Comparison of ENCODE assay signal across 8 mouse cellular contexts in the genomic region with DNA sequence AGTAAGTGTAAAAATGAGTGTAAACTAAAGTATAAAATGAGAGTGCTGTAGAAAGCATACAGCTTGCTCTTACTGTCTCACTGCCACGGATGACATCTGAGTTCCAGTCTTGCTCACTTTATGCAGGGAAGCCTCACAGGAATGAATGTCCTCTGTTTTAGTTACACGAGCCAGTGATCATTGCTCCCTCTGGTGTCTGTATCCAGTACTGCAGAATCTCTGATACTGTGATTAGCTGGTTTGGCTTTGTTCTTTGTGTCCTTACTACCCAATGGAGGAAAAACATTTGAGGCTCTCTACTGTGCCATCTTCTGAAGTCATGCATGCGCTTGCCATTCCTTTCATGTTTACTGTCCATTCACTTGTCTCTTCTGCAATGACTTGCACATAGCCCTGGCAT.
DNase-seq lines count a peak whose midpoint lies in the region; TF ChIP-seq lines count a peak whose summit lies in the region.
"Had no signal": no experiment of that assay in that cellular context is flagged by ENCODE, and none has a peak within 500 bp of the region (broad histone marks: within the 10 kb centered on the region; RNA-seq: fewer than 3 reads in every experiment).

No protein-coding gene starts in this region.

- no peak overlapping the region for H3K9ac ChIP-seq in CH12.LX (ENCODE audit: insufficient read depth, low read depth)
- H3K9ac ChIP-seq: hindbrain, embryonic 15.5 days had no signal

- TF ChIP-seq EP300 in CH12.LX (IDR thresholded peaks at IDR 0.05; ENCODE audit: low read length) = no peak

- no peak overlapping the region for H3K4me3 ChIP-seq in CH12.LX (replicated peaks in 1 of 3; ENCODE audit: low read depth in 2 of 3, low read length in 2 of 3, poor library complexity in 1 of 3)
- H3K4me3 ChIP-seq: hindbrain, embryonic 15.5 days had no signal

- H3K27ac ChIP-seq in CH12.LX (ENCODE audit: insufficient read depth, low read depth) = no peak overlapping the region
- H3K27ac ChIP-seq: hindbrain, embryonic 15.5 days had no signal

- no peak overlapping the region for H3K4me2 ChIP-seq in CH12.LX (ENCODE audit: insufficient read depth, low read depth, poor library complexity, severe bottlenecking)
- H3K4me2 ChIP-seq: hindbrain, embryonic 15.5 days had no signal

- TF ChIP-seq POLR2A in CH12.LX (IDR thresholded peaks at IDR 0.05; ENCODE audit: low read depth, low read length) = no peak

- in situ Hi-C loops in CH12.LX (cut with MboI; ENCODE audit: low pct_ligation_motif_present, low pct_unique_long_range_greater_than_20kb, low sequenced_read_pairs) = no loop called here

- peak; percentile 72 for DNase-seq in CH12.LX (ENCODE audit: extremely low read depth)
- DNase-seq in R1 (ENCODE audit: low read depth, low spot score) = peak; percentile 84
- peak; percentile 82 to 84 for DNase-seq in cerebellum, postnatal 14 days
- DNase-seq in gastrocnemius, postnatal 14 days = peak; percentile 22
- DNase-seq in layer of hippocampus, adult 11-12 months (ENCODE audit: low spot score) = peak; percentile 90
- DNase-seq in lung, postnatal 10 days = peak; percentile 81
- peak; percentile 88 to 90 for DNase-seq in right cerebral cortex, adult 2 months (ENCODE audit: low spot score in 2 of 2)

- no peaks in the 10 kb centered on the region for H3K27me3 ChIP-seq in CH12.LX (replicated peaks)
- H3K27me3 ChIP-seq: hindbrain, embryonic 15.5 days had no signal

- TF ChIP-seq RAD21 in CH12.LX (IDR thresholded peaks at IDR 0.05; ENCODE audit: low read depth, low read length) = peak; percentile 62

- intact Hi-C loops in gastrocnemius, postnatal 14 days (cut with DNase I; ENCODE audit: low total_unique reads) = no loop called here

- no peaks in the 10 kb centered on the region for H3K79me2 ChIP-seq in CH12.LX (replicated peaks; ENCODE audit: control insufficient read depth, extremely low read depth, insufficient read depth, poor library complexity, severe bottlenecking)

- H3K36me3 ChIP-seq in CH12.LX (replicated peaks in 1 of 2; ENCODE audit: control insufficient read depth in 1 of 2, insufficient read depth in 1 of 2, low read length in 1 of 2) = peaks cover 0 to 8% of the 10 kb centered on the region in 2 experiments
- H3K36me3 ChIP-seq: hindbrain, embryonic 15.5 days had no signal

- H3K4me1 ChIP-seq in CH12.LX (ENCODE audit: control insufficient read depth in 1 of 2, insufficient read depth in 2 of 2) = peaks cover 0 to 4% of the 10 kb centered on the region in 2 experiments; a peak in 1 of 4 replicates
- H3K4me1 ChIP-seq: hindbrain, embryonic 15.5 days had no signal

- dilution Hi-C loops in CH12.LX (cut with MboI; ENCODE audit: extremely low pct_ligation_motif_present, extremely low pct_unique_long_range_greater_than_20kb, low sequenced_read_pairs) = no loop called here

- H3K9me3 ChIP-seq in CH12.LX (replicated peaks; ENCODE audit: low read length) = no peaks in the 10 kb centered on the region
- H3K9me3 ChIP-seq: hindbrain, embryonic 15.5 days had no signal

- TF ChIP-seq CTCF in CH12.LX (conservative IDR thresholded peaks at IDR 0.05 in 1 of 2, IDR thresholded peaks at IDR 0.05 in 1 of 2; ENCODE audit: low read depth in 2 of 2, low read length in 2 of 2) = peak; percentile 81 to 95

TF ChIP-seq in CH12.LX, 34 proteins besides CTCF, POLR2A, EP300 and RAD21:
- TF ChIP-seq ETS1 (conservative IDR thresholded peaks at IDR 0.05; ENCODE audit: low read depth, low read length) (no peak), SMC3 (IDR thresholded peaks at IDR 0.05; ENCODE audit: low read depth, low read length) (peak; percentile 88), MEF2A (IDR thresholded peaks at IDR 0.05; ENCODE audit: borderline replicate concordance, low read depth, low read length) (no peak), ZC3H11A (IDR thresholded peaks at IDR 0.05; ENCODE audit: low read depth, low read length) (peak; percentile 19; the same call in 1 of the 2 replicates), POLR2AphosphoS2 (IDR thresholded peaks at IDR 0.05; ENCODE audit: low read depth, low read length) (no peak), MYC (IDR thresholded peaks at IDR 0.05; ENCODE audit: low read depth, low read length) (peak; percentile 55; the same call in 1 of the 2 replicates), CHD1 (IDR thresholded peaks at IDR 0.05; ENCODE audit: low read depth, low read length) (no peak), NRF1 (IDR thresholded peaks at IDR 0.05; ENCODE audit: low read depth, low read length) (no peak), HCFC1 (IDR thresholded peaks at IDR 0.05; ENCODE audit: low read depth, low read length) (no peak)
TF ChIP-seq in CH12.LX: peak in this region for 3.

Comparison
In these comparisons a context has a peak if more than half of its experiments do, and no peak if none do; other contexts are left out.
1. DNase-seq: peak in every context shown above with its lines; median percentile 90 in layer of hippocampus, adult 11-12 months; 89 in right cerebral cortex, adult 2 months; 84 in R1; 83 in cerebellum, postnatal 14 days; 81 in lung, postnatal 10 days; 72 in CH12.LX; 22 in gastrocnemius, postnatal 14 days.